In genomic region chr9:62281991-62282390, GRCm38 (mm10) we compare ENCODE assay signal across 15 mouse cellular contexts. TPM values are rescaled to one million over a fixed set of nuclear protein-coding genes. Genes with fewer than 3 reads are reported as not detected.
"Had no signal": no experiment of that assay in that cellular context is flagged by ENCODE, and none has a peak within 500 bp of the region (broad histone marks: within the 10 kb centered on the region; RNA-seq: fewer than 3 reads in every experiment).

Gene Spesp1 (minus strand): TSS chr9:62282208.

- H3K36me3 ChIP-seq: kidney, embryonic 15.5 days; limb, embryonic 13.5 days; neural tube, embryonic 13.5 days had no signal

- H3K27ac ChIP-seq: kidney, embryonic 15.5 days; limb, embryonic 13.5 days; liver, embryonic 14.5 days; neural tube, embryonic 13.5 days had no signal

- H3K4me3 ChIP-seq: kidney, embryonic 15.5 days; limb, embryonic 13.5 days; neural tube, embryonic 13.5 days had no signal

- H3K4me1 ChIP-seq: kidney, embryonic 15.5 days; limb, embryonic 13.5 days; neural tube, embryonic 13.5 days had no signal

- H3K27me3 ChIP-seq: kidney, embryonic 15.5 days; neural tube, embryonic 13.5 days had no signal

- DNase-seq: kidney, postnatal 14 days; left cerebral cortex, postnatal 4 days; lung, adult 18-20 months; thymus, postnatal 4 days had no signal

- H3K9me3 ChIP-seq: kidney, embryonic 15.5 days; limb, embryonic 13.5 days; neural tube, embryonic 13.5 days had no signal

- ATAC-seq: midbrain, embryonic 16.5 days had no signal

RNA-seq across cellular contexts. Expression of gene Spesp1, which starts in this region (rescaled TPM):
- total RNA-seq: left cerebral cortex, adult 18-20 months; left cerebral cortex, postnatal 10 days; left cerebral cortex, postnatal 4 days; liver, adult 2 months had no signal
- polyA plus RNA-seq: kidney, embryonic 15.5 days; large intestine, adult 2 months; limb, embryonic 13.5 days; liver, adult 2 months; liver, embryonic 14.5 days; lung, embryonic 16.5 days; midbrain, embryonic 11.5 days; midbrain, embryonic 16.5 days; neural tube, embryonic 13.5 days had no signal
